Mouse (Mus musculus) erythroblast, embryonic 14.5 days (primary cell): ENCODE results near the gene Inka2. TPM values are rescaled to one million over a fixed set of nuclear protein-coding genes. Genes with fewer than 3 reads are reported as not detected.

Source experiments
- H3K27me3 ChIP-seq: 2 replicates; pipeline ENCODE4 v1.6.1; 2012; ENCODE audit warnings: inconsistent platforms; ENCODE audit not compliant: control insufficient read depth
- H3K36me3 ChIP-seq: 2 replicates; pipeline ENCODE4 v1.6.1; 2012; ENCODE audit warnings: mild to moderate bottlenecking, inconsistent platforms; ENCODE audit not compliant: control insufficient read depth
- H3K4me1 ChIP-seq: 2 replicates; pipeline ENCODE4 v1.6.1; 2012; ENCODE audit warnings: inconsistent platforms; ENCODE audit not compliant: control insufficient read depth
- H3K4me3 ChIP-seq: replicated peaks from 2 replicates; pipeline ENCODE3; 2012; ENCODE audit warnings: moderate library complexity, mild to moderate bottlenecking, inconsistent platforms
- H3K9me3 ChIP-seq: 2 replicates; pipeline ENCODE4 v1.6.1; 2012; ENCODE audit warnings: low read length, inconsistent platforms, mixed read lengths; ENCODE audit not compliant: control insufficient read depth
- GATA1 ChIP-seq: IDR thresholded peaks from 2 replicates; pipeline ENCODE4 v1.6.1; 2012; ENCODE audit warnings: low read length, inconsistent platforms, mixed read lengths
- TAL1 ChIP-seq: IDR thresholded peaks from 3 replicates; pipeline ENCODE4 v1.6.1; 2012; ENCODE audit warnings: low read length, inconsistent platforms, mixed read lengths
- polyA plus RNA-seq: library from polyadenylated mRNA; stranded (reverse); fragments of >175 nt; gene quantifications from 2 replicates; pipeline ENCODE4 v1.2.3, GENCODE M21; 2012

Inka2 gene
- polyA plus RNA-seq, 1 experiment: 0.28 TPM

GRCm38 (mm10) chr3:105717856-105718555 is 13.6 kb downstream of the Inka2 start:
- Histone ChIP-seq H3K27me3 (peaks cover 7% of the 10 kb centered on the region), H3K4me1 (peaks cover 13% of the 10 kb centered on the region)

GRCm38 (mm10) chr3:105718746-105719145 is 14.3 kb downstream of the Inka2 start:
- no peaks in the 10 kb centered on the region for H3K9me3 ChIP-seq
- peaks cover 18% of the 10 kb centered on the region for H3K36me3 ChIP-seq
- TF ChIP-seq TAL1 (no peak), GATA1 (no peak)
- peaks cover 13% of the 10 kb centered on the region for H3K4me1 ChIP-seq
- no peak overlapping the region for H3K4me3 ChIP-seq
- H3K27me3 ChIP-seq: peaks cover 6% of the 10 kb centered on the region

More at GRCm38 (mm10) chr3:105717856-105718555, 13.6 kb downstream of the Inka2 start:
- H3K36me3 ChIP-seq: peaks cover 14% of the 10 kb centered on the region
- H3K9me3 ChIP-seq: no peaks in the 10 kb centered on the region
- TF ChIP-seq GATA1 (no peak), TAL1 (no peak)
- H3K4me3 ChIP-seq: no peak overlapping the region

- no peaks in the 10 kb centered on the region for H3K9me3 ChIP-seq
- TF ChIP-seq TAL1 (no peak), GATA1 (no peak)
- H3K4me1 ChIP-seq: peaks cover 13% of the 10 kb centered on the region
- H3K36me3 ChIP-seq: peaks cover 25% of the 10 kb centered on the region
- no peak overlapping the region for H3K4me3 ChIP-seq
- H3K27me3 ChIP-seq: no peaks in the 10 kb centered on the region
These were observed 15.6 kb downstream of the Inka2 start for GRCm38 (mm10) chr3:105719979-105720378.

- no peaks in the 10 kb centered on the region for H3K9me3 ChIP-seq
- peaks cover 30% of the 10 kb centered on the region for H3K36me3 ChIP-seq
- no peaks in the 10 kb centered on the region for H3K27me3 ChIP-seq
- H3K4me1 ChIP-seq: peaks cover 13% of the 10 kb centered on the region
- no peak for TF ChIP-seq TAL1
- no peak for TF ChIP-seq GATA1
- H3K4me3 ChIP-seq: no peak overlapping the region
These were observed 16.1 kb downstream of the Inka2 start for GRCm38 (mm10) chr3:105720514-105720913.

GRCm38 (mm10) chr3:105721681-105722201 is 17.3 kb downstream of the Inka2 start:
- peaks cover 6% of the 10 kb centered on the region for H3K4me1 ChIP-seq
- TF ChIP-seq TAL1: no peak
- no peak for TF ChIP-seq GATA1
- H3K9me3 ChIP-seq: no peaks in the 10 kb centered on the region
- H3K4me3 ChIP-seq: no peak overlapping the region
- H3K36me3 ChIP-seq: peaks cover 36% of the 10 kb centered on the region
- H3K27me3 ChIP-seq: no peaks in the 10 kb centered on the region

- Histone ChIP-seq H3K36me3 (peaks cover 39% of the 10 kb centered on the region), H3K4me1 (peaks cover 6% of the 10 kb centered on the region), H3K4me3 (no peak overlapping the region), H3K9me3 (no peaks in the 10 kb centered on the region), H3K27me3 (no peaks in the 10 kb centered on the region)
- TF ChIP-seq GATA1 (no peak), TAL1 (no peak)
These were observed 18.1 kb downstream of the Inka2 start for GRCm38 (mm10) chr3:105722510-105722909.

GRCm38 (mm10) chr3:105726037-105726436 is 21.6 kb downstream of the Inka2 start:
- H3K9me3 ChIP-seq: no peaks in the 10 kb centered on the region

GRCm38 (mm10) chr3:105732360-105732759 is 28.0 kb downstream of the Inka2 start:
- Histone ChIP-seq H3K36me3 (peaks cover 90% of the 10 kb centered on the region), H3K4me1 (no peaks in the 10 kb centered on the region)
- TF ChIP-seq GATA1 (no peak), TAL1 (no peak)

More at GRCm38 (mm10) chr3:105726037-105726436, 21.6 kb downstream of the Inka2 start:
- Histone ChIP-seq H3K27me3 (no peaks in the 10 kb centered on the region), H3K4me3 (no peak overlapping the region), H3K4me1 (no peaks in the 10 kb centered on the region), H3K36me3 (peaks cover 68% of the 10 kb centered on the region)
- TF ChIP-seq TAL1: no peak
- no peak for TF ChIP-seq GATA1

GRCm38 (mm10) chr3:105733538-105733937 is 29.1 kb downstream of the Inka2 start:
- H3K4me1 ChIP-seq: no peaks in the 10 kb centered on the region
- TF ChIP-seq TAL1 (no peak), GATA1 (no peak)
- no peaks in the 10 kb centered on the region for H3K9me3 ChIP-seq
- peaks cover 95% of the 10 kb centered on the region for H3K36me3 ChIP-seq
- H3K4me3 ChIP-seq: no peak overlapping the region
- no peaks in the 10 kb centered on the region for H3K27me3 ChIP-seq

More at GRCm38 (mm10) chr3:105732360-105732759, 28.0 kb downstream of the Inka2 start:
- Histone ChIP-seq H3K9me3 (no peaks in the 10 kb centered on the region), H3K4me3 (no peak overlapping the region), H3K27me3 (no peaks in the 10 kb centered on the region)

GRCm38 (mm10) chr3:105735285-105735684 is 30.9 kb downstream of the Inka2 start:
- Histone ChIP-seq H3K4me1 (no peaks in the 10 kb centered on the region), H3K27me3 (no peaks in the 10 kb centered on the region), H3K4me3 (no peak overlapping the region), H3K9me3 (no peaks in the 10 kb centered on the region), H3K36me3 (peaks cover 95% of the 10 kb centered on the region)
- TF ChIP-seq TAL1 (no peak), GATA1 (no peak)
